Mouse (Mus musculus) CH12.LX (cell line): Measurements from ENCODE around the gene Dapk1. TPM values are rescaled to one million over a fixed set of nuclear protein-coding genes. Genes with fewer than 3 reads are reported as not detected.

Experiments
- DNase-seq: peaks from one replicate; pipeline ENCODE4 v3.0.0-alpha.2; 2013; ENCODE audit errors: extremely low read depth
- H3K27ac ChIP-seq: 2 replicates; pipeline ENCODE4 v1.5.1; 2012; ENCODE audit warnings: low read depth, mild to moderate bottlenecking, control low read depth, moderate library complexity; ENCODE audit not compliant: insufficient read depth
- H3K27me3 ChIP-seq: replicated peaks from 2 replicates; pipeline ENCODE3; 2012; ENCODE audit warnings: inconsistent platforms
- H3K36me3 ChIP-seq, 2 experiments: replicated peaks in 1 of 2; 2 replicates each; pipeline versions ENCODE3 to v1.6.1; 2012; ENCODE audit warnings: inconsistent platforms in 1 of 2, low read length in 1 of 2, mild to moderate bottlenecking in 1 of 2, mixed read lengths in 1 of 2, moderate library complexity in 1 of 2; ENCODE audit not compliant: control insufficient read depth in 1 of 2, insufficient read depth in 1 of 2
- H3K4me1 ChIP-seq, 2 experiments: 2 replicates each; pipeline ENCODE4 v1.6.1; 2012; ENCODE audit warnings: inconsistent platforms in 1 of 2, moderate library complexity in 1 of 2; ENCODE audit not compliant: insufficient read depth in 2 of 2, control insufficient read depth in 1 of 2
- H3K4me2 ChIP-seq: 2 replicates; pipeline ENCODE4 v1.6.1; 2012; ENCODE audit warnings: low read depth, mild to moderate bottlenecking, control low read depth; ENCODE audit not compliant: poor library complexity, insufficient read depth, severe bottlenecking
- H3K4me3 ChIP-seq, 3 experiments: fragments of 150-350 bp in 1 of 3; sonication (generic) in 1 of 3; replicated peaks in 1 of 3; 2 replicates each; pipeline versions ENCODE3 to v1.5.1; 2011 to 2012; ENCODE audit warnings: low read depth in 2 of 3, low read length in 2 of 3, mild to moderate bottlenecking in 2 of 3, moderate library complexity in 2 of 3, control low read depth in 1 of 3, improper control_type of control experiment in 1 of 3, inconsistent platforms in 1 of 3, mixed read lengths in 1 of 3; ENCODE audit not compliant: poor library complexity in 1 of 3
- H3K79me2 ChIP-seq: replicated peaks from 2 replicates; pipeline ENCODE4 v1.6.1; 2012; ENCODE audit warnings: mild to moderate bottlenecking, moderate library complexity; ENCODE audit not compliant: control insufficient read depth, poor library complexity, insufficient read depth, severe bottlenecking; ENCODE audit errors: extremely low read depth
- H3K9ac ChIP-seq: 2 replicates; pipeline ENCODE4 v1.6.1; 2012; ENCODE audit warnings: low read depth, mild to moderate bottlenecking, control low read depth, moderate library complexity; ENCODE audit not compliant: insufficient read depth
- H3K9me3 ChIP-seq: replicated peaks from 2 replicates; pipeline ENCODE3; 2012; ENCODE audit warnings: low read length, inconsistent platforms, mixed read lengths
- CHD1 ChIP-seq: IDR thresholded peaks from 2 replicates; pipeline ENCODE4 v1.6.1; 2012; ENCODE audit warnings: low read depth, low read length, improper control_type of control experiment, inconsistent platforms
- CTCF ChIP-seq, 2 experiments: IDR thresholded peaks in 1 of 2; conservative IDR thresholded peaks in 1 of 2; 2 replicates each; pipeline ENCODE4 v1.5.1; 2011 to 2012; ENCODE audit warnings: low read depth in 2 of 2, low read length in 2 of 2, improper control_type of control experiment in 1 of 2, inconsistent platforms in 1 of 2, mild to moderate bottlenecking in 1 of 2, moderate library complexity in 1 of 2
- E2F4 ChIP-seq: IDR thresholded peaks from 2 replicates; pipeline ENCODE4 v1.6.1; 2011; ENCODE audit warnings: low read depth, low read length, improper control_type of control experiment; ENCODE audit not compliant: insufficient replicate concordance
- ELF1 ChIP-seq: IDR thresholded peaks from 2 replicates; pipeline ENCODE4 v1.6.1; 2014; ENCODE audit warnings: low read depth, mild to moderate bottlenecking, inconsistent platforms, low read length, improper control_type of control experiment
- HCFC1 ChIP-seq: IDR thresholded peaks from 2 replicates; pipeline ENCODE4 v1.6.1; 2012; ENCODE audit warnings: low read depth, mild to moderate bottlenecking, inconsistent platforms, low read length, improper control_type of control experiment
- IRF4 ChIP-seq: IDR thresholded peaks from 2 replicates; pipeline ENCODE4 v1.6.1; 2014; ENCODE audit warnings: low read depth, mild to moderate bottlenecking, inconsistent platforms, low read length, improper control_type of control experiment
- JUN ChIP-seq: IDR thresholded peaks from 2 replicates; pipeline ENCODE4 v1.6.1; 2011; ENCODE audit warnings: low read depth, mild to moderate bottlenecking, low read length, improper control_type of control experiment, moderate library complexity; ENCODE audit not compliant: insufficient read depth
- MAX ChIP-seq: IDR thresholded peaks from 2 replicates; pipeline ENCODE4 v1.6.1; 2011; ENCODE audit warnings: low read length, improper control_type of control experiment
- MXI1 ChIP-seq: IDR thresholded peaks from 2 replicates; pipeline ENCODE4 v1.6.1; 2011; ENCODE audit warnings: mild to moderate bottlenecking, low read depth, low read length, improper control_type of control experiment
- NELFE ChIP-seq: IDR thresholded peaks from 2 replicates; pipeline ENCODE4 v1.6.1; 2011; ENCODE audit warnings: low read depth, low read length, improper control_type of control experiment
- POLR2A ChIP-seq: IDR thresholded peaks from 2 replicates; pipeline ENCODE4 v1.6.1; 2011; ENCODE audit warnings: low read depth, mild to moderate bottlenecking, improper control_type of control experiment, low read length
- POLR2AphosphoS2 ChIP-seq: IDR thresholded peaks from 2 replicates; pipeline ENCODE4 v1.6.1; 2011; ENCODE audit warnings: low read depth, low read length, improper control_type of control experiment
- RAD21 ChIP-seq: IDR thresholded peaks from 2 replicates; pipeline ENCODE4 v1.6.1; 2011; ENCODE audit warnings: low read depth, mild to moderate bottlenecking, low read length, improper control_type of control experiment, moderate library complexity
- ZC3H11A ChIP-seq: IDR thresholded peaks from 2 replicates; pipeline ENCODE4 v1.6.1; 2012; ENCODE audit warnings: low read depth, mild to moderate bottlenecking, inconsistent platforms, low read length, improper control_type of control experiment
- ZMIZ1 ChIP-seq: IDR thresholded peaks from 2 replicates; pipeline ENCODE4 v1.6.1; 2012; ENCODE audit warnings: low read depth, mild to moderate bottlenecking, inconsistent platforms, low read length, improper control_type of control experiment
- dilution Hi-C: fragments of 300-500 bp; cut with MboI; formaldehyde crosslinking; loops from 2 replicates; pipeline ENCODE4 v1.14.3; 2020; ENCODE audit warnings: low sequenced_read_pairs; ENCODE audit not compliant: extremely low pct_unique_long_range_greater_than_20kb, extremely low pct_ligation_motif_present
- in situ Hi-C: fragments of 300-500 bp; cut with MboI; formaldehyde crosslinking; loops from 3 replicates; pipeline ENCODE4 v1.14.3; 2019; ENCODE audit warnings: low sequenced_read_pairs, low pct_ligation_motif_present, low pct_unique_long_range_greater_than_20kb, mixed read lengths
- polyA plus RNA-seq: library from polyadenylated mRNA; unstranded; fragments of >175 nt; gene quantifications from 2 replicates; pipeline ENCODE4 v1.2.1, GENCODE M21; 2012; ENCODE audit warnings: low read depth; ENCODE audit not compliant: insufficient read length
- total RNA-seq, 2 experiments: library from RNA; depleted of rRNA; stranded (reverse); fragments of 300-350 nt in 1 of 2; fragments of >200 nt in 1 of 2; gene quantifications; 2 replicates each; pipeline ENCODE4 v1.2.3; 2012 to 2014

The Dapk1 gene
- total and polyA plus RNA-seq, 3 experiments, result not detected

DNA sequence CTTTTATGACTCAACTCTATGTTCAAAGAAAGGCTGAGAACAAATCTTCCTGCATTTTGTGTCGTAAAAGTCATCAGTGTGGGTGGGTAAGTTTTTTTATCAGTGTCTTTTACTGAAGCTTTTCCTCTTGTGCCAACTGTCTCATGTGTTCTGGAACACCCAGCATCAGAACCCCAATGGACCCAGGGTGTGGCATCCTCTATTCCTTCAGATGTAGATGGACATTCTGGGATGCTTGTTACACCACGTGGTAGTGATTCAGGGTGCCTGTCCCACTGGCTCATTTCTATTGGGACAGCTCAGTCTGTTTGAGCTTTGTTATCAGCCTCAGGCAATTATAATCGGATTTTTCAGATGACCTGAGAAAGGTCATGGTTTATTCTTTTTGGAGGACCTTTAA is 6.9 kb upstream of the Dapk1 start:
- dilution Hi-C loops, result no loop called here
- no peak overlapping the region for H3K4me2 ChIP-seq
- TF ChIP-seq CHD1, result no peak
- TF ChIP-seq ZMIZ1, result no peak
- no peak for TF ChIP-seq JUN
- TF ChIP-seq MAX, result no peak
- no peak for TF ChIP-seq ELF1
- no peak for TF ChIP-seq ZC3H11A
- no peak for TF ChIP-seq NELFE
- no peak for TF ChIP-seq IRF4
- TF ChIP-seq POLR2A, result no peak
- TF ChIP-seq CTCF (conservative IDR thresholded peaks at IDR 0.05 in 1 of 2, IDR thresholded peaks at IDR 0.05 in 1 of 2; ENCODE audit: low read depth in 2 of 2, low read length in 2 of 2), result no peak
- TF ChIP-seq POLR2AphosphoS2, result no peak
- no peak for TF ChIP-seq E2F4
- TF ChIP-seq, all 38 proteins: peak for 0
- H3K9me3 ChIP-seq, result peaks cover 60% of the 10 kb centered on the region
- H3K27me3 ChIP-seq, result no peaks in the 10 kb centered on the region
- no peak overlapping the region for H3K27ac ChIP-seq
- H3K36me3 ChIP-seq, result no peaks in the 10 kb centered on the region
- no peak overlapping the region for H3K4me3 ChIP-seq
- in situ Hi-C loops, result no loop called here
- no peaks in the 10 kb centered on the region for H3K4me1 ChIP-seq
- DNase-seq, result no peak
- H3K79me2 ChIP-seq, result no peaks in the 10 kb centered on the region
- no peak overlapping the region for H3K9ac ChIP-seq

DNA sequence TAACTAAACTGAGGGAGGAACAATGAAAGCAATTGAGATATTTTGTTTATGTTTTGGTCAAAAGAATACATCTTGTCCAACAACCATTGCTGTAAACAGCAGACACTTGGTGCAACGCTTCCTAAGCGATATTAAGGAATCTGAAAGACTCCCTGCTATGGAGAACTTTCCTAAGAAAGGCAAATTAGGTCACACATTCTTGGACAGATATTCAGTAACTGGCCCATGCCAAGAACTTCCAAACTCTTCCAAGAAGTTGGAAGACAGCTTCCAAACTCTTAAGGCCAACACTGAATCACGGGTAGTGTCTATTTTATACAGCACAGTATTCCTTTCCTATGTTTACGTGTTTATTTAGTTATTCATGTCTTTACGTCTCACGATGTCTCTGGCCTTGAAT is 6.2 kb upstream of the Dapk1 start:
- H3K4me3 ChIP-seq, result no peak overlapping the region
- no peaks in the 10 kb centered on the region for H3K36me3 ChIP-seq
- H3K4me1 ChIP-seq, result no peaks in the 10 kb centered on the region
- in situ Hi-C loops, result no loop called here
- DNase-seq, result no peak
- H3K9me3 ChIP-seq, result peaks cover 57% of the 10 kb centered on the region
- dilution Hi-C loops, result no loop called here
- no peak overlapping the region for H3K27ac ChIP-seq
- no peak overlapping the region for H3K4me2 ChIP-seq
- no peak for TF ChIP-seq ELF1
- TF ChIP-seq RAD21, result no peak
- no peak for TF ChIP-seq MAX
- H3K79me2 ChIP-seq, result no peaks in the 10 kb centered on the region
- H3K9ac ChIP-seq, result no peak overlapping the region
- no peaks in the 10 kb centered on the region for H3K27me3 ChIP-seq

DNA sequence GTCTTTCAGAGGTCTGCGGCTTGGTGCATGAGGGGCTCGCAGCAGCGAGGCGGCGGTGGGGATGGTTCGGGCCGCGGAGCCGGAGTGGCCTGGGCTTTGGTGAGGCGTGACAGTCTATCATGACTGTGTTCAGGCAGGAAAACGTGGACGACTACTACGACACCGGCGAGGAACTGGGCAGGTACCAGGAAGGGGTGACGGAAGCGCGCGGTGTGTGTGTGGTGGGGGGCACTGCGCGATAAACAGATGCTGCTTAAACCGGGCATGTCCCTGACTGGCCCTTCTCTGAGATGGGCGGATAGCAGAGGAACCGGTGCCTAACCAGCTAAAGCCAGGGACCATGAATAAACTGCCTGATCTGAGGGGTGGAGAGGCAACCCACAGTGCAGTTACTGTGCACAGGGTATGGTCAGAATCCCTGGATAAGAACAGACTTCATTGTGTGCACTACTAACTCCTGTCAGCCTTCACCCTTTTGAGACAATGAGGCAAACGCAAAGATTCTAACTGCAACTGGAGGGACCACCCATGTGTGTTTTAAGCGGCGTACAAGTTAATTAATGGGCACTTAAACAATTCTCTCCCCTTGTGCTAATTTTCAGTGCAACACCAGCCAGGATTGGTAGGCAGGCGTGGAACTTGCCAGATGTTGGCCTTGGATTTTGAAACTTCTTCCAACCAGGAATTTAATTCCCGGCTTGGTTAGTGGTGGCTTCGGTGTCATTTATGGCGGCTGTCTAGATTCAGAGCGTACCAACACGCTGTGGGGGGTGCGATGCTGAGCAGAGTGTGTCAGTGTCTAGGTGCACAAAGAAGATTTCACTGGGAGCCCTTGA is 887 bp downstream of the Dapk1 start:
- no peaks in the 10 kb centered on the region for H3K4me1 ChIP-seq
- no peak overlapping the region for H3K4me3 ChIP-seq
- no peaks in the 10 kb centered on the region for H3K36me3 ChIP-seq
- DNase-seq, result no peak
- H3K79me2 ChIP-seq, result no peaks in the 10 kb centered on the region
- in situ Hi-C loops, result no loop called here
- dilution Hi-C loops, result no loop called here
- H3K27me3 ChIP-seq, result no peaks in the 10 kb centered on the region
- no peak for TF ChIP-seq MXI1
- no peak for TF ChIP-seq HCFC1
- no peak for TF ChIP-seq ZC3H11A
- H3K27ac ChIP-seq, result no peak overlapping the region; the same call in 1 of the 2 replicates
- H3K4me2 ChIP-seq, result no peak overlapping the region
- peaks cover 72% of the 10 kb centered on the region for H3K9me3 ChIP-seq
- no peak overlapping the region for H3K9ac ChIP-seq
